Mouse (Mus musculus): ENCODE results near the gene Fbxw5.

DNA sequence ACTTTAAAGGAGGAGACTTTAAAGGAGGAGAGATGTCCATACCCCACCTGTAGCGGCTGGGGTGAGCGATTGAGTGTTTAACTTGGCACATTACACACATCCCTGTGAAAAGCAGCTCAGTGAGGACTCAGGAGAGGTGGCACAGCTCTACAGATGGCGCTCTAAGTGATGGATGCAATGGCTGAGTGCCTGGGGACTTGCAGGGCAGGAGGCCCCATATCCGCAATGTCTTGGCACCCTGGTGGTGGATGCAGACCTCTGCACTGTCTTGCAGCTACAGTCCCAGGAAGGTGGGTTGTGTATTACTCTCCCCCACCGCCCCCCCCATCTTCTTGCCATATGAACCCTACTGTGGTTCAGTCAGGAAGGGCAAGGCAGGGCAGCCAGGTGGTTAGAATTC lies 6.4 kb downstream of the Fbxw5 start:
- peak; percentile 66; the same call in 1 of the 2 replicates for TF ChIP-seq CTCF (IDR thresholded peaks at IDR 0.05; ENCODE audit: borderline replicate concordance, control insufficient read depth, extremely low read depth, insufficient read depth, low read length, poor library complexity)
- TF ChIP-seq POLR2A (IDR thresholded peaks at IDR 0.05; ENCODE audit: control insufficient read depth, extremely low read depth, insufficient read depth, low read length, poor library complexity): no peak

Measured in thymus, adult 2 months (tissue).